Mouse (Mus musculus) 3134 (cell line): ENCODE results near the gene Psma1.

Experiments
- DNase-seq: peaks from one replicate; pipeline ENCODE4 v3.0.0-alpha.2; 2011; ENCODE audit warnings: low spot score; ENCODE audit not compliant: insufficient read length; ENCODE audit errors: extremely low read depth

The Psma1 gene

DNA sequence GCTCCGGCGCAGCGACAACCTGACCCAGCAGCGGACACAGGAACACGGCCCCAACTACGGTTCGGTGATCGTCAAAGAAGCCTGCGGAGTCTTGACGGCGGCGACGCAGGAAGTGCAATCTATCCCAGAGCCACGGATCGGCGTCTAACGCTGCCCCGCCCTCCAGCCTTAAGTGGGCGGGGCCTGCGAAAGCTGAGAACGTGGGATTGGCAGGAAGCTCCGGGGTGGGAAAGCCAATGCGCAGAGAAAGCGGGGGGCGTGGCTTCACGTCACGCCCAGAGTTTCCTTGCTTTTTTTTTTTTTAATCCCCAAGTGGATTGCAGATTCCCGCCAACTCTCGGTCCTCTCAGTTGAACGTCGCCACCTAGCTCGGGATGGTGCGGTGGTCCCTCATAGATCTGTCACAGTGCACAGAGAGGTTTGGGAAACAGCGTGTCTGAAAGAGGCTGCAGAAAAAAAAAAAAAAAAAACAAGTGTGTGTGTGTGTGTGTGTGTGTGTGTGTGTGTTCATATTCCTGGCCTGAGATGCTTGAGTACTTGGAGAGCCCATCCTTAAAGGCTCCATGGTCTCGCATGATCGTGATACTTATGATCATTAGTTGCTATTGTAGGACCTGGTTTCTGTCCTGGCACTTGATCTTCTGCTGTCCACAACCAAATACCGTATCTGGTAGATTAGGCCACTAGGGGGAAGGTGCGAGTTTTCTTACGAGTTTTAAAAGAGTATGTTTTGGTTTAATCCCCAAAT, at the start of gene Psma1:
TSS of gene Psma1 (minus strand) at position 114 of the 748 bp plus-strand sequence.
- peak; percentile 98 for DNase-seq

DNA sequence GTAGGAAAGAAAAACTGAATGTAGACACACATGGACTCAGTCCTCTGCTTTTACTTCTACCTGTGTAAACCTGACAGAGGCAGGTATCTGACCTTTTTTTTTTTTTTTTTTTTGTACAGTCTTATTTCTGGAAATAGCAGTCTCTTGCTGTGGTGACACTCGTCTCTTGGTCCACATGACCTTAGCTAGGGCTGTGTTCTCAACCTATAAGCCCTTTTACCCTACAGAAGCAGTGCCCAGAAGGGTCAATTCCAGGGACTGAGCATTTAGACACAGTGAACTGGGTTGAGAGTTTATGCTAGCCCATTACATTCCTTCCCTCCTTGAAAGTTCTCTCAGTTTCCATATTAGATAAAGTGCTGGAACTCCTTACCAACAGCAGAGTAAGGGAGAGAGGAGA, 47.6 kb upstream of the Psma1 start:
- DNase-seq: no peak

DNA sequence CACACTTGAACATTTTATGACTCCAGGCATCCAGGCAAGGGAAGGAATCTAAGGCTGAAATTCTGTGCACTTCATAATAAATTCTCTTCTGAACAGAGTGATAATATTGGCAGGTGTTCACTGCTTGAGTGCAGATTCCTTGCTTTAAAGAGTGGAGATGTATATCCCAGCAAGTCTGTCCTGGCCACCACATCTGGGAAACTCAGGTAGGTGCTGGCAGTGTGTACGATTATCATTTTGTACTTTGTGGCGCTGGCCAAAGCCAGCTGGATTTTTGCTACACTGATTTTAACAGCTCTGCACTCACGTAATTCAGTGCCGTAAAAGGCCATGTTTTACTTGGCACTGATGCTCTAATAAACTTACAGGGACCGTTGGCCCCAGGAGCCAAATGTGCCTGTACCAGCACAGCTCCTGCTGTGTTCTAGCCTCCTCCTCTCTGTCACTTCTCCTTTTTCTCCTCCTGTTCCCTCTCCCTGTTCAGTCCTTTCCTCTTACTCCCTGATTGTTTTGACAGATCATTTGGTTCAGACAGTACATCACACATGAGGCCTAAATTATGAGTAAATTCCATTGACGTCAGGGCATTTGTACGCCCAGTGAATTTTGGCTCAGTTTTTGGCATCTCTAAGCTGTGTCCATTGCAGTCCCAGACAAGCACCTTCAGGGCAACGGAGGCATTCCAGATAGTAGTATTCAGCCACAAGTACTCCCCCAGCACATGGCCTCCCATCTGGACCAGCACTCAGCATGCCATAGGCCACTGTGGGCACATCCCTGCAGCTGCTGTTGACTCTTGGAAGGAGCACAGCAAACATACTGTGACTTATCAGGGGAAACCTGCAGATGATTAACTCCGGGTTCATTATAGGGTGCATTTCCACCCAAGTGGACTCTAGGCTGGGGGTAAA, 46.9 kb upstream of the Psma1 start:
- DNase-seq: peak; percentile 23

DNA sequence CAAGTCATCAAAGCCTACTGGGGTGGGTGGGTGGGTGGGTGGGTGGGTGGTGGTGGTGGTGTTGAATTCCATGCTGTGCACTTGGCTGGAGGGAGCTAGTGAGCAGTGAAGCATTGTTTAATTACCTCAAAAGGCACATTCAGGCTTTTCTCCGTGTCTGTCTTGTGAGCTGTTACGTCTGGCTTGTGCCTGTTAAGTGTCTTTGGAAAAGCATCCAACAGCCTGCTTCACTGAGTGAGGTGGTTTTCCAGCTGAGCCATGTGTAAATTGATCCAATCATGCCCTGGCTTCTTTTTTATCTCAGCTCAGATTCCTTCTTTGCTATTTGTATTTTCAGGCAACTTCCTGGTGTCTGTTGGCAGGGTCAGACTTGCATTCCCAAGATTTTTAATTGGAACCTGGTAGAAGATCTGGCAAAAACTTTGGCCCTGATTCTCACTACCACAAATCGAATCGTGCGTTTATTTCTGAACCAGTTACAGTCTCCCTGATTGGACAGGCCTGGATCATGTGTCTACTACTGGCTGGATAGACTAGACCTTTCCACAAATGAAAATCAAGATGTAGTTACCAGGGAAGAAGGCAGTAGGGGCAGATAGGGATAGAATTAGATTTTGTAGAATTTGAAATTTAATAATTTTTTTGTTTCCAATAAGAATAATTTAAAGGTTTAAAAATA, 45.9 kb upstream of the Psma1 start:
- DNase-seq: no peak

DNA sequence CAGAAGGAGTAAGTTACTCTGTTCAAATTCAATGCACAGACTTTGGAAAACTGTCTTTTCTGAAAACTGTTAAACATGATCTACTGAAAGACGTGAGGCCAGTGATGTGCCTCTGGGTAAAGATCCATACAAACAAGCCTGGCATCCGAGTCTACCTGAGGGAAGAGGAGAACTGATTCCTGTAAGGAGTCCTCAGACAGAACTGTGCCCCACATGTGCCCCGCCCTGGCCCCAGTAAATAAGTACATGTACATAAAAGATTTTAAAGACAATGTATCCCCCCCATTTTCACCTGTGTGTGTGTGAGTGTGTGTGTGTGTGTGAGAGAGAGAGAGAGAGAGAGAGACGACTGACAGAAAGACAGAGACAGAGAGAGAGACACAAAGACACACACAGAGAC, 42.0 kb upstream of the Psma1 start:
- DNase-seq: no peak

DNA sequence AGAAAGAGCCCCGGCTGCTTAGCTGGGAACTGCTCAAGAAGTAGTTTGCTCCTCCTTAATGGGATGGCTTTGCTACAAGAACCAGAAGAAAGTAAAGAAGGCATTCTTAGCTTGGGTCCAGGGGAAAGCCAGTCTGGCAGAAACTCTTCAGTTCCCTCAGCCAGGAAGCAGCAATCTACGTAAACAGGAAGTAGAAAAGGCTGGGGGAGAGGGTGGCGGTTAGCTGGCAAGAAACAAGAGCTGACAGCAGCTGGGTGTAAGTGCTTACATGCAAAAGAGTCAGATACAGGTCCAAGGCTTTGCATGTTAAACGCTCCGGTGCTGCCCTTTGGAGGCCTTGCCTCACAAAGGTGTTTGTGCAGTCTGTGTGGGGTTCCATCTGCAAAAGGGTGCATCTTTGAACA, 41.5 kb upstream of the Psma1 start:
- DNase-seq: no peak

DNA sequence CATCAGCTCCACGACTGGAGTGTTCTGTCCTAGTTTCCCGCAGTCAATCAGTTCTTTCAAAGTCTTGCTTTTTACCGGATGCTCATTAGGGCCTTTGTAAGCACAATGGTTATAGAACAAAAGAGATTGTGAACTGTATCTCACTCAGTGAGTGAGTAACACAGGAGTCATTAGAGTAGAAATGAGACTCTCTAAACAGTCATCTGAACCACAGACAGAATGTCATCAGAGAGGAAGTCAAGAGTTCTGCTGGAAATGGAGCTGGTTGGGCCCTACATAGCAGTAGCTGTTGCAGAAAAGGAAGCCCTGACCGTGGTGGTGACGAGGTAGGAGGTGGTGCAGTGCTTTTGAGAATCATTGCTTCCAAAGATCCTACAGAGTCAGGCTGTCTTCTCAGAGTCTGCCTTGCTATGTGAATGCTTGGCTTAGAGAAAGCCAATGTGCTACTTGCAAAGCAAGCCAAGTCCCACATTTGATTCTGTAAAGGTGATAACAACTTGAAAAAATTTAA, 40.5 kb upstream of the Psma1 start:
- no peak for DNase-seq

DNA sequence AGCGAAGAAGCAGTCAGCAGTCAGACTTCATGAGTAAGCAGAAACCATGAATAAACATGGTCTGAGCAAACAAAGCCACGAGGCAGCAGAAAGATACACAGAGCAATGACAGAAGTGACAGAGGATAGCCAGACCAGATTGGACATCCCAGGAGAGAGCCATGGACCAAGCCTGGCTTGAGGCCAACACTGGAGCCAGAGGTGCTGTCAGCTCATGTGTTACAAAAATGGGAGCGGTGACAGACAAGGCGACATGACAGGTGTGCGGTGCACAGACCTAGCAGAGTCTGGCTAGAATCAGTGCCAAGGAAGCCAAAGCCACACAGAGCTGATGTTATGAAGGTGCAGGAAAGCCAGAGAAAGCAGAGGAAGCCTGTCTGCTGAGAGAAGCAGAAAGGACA, 35.3 kb upstream of the Psma1 start:
- DNase-seq: no peak

DNA sequence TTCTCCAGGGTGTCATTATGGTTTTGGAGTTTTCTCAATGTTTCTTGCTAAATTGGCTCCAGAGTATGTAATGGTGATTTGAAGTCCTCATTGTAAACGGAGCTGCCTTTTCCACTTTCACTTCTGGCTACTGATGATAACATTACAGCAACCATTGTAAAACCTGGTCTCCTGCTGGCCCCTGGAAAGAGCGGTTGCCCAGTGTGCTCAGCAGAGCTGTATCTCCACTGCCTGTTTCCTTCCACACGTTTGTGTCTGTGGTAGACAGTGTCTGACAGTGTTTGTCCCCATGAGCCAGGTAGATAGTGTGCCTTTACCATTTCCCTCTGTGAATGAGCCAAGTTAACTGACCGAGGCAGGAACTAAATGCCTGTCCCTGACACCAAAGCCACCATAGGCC, 33.1 kb upstream of the Psma1 start:
- no peak for DNase-seq

DNA sequence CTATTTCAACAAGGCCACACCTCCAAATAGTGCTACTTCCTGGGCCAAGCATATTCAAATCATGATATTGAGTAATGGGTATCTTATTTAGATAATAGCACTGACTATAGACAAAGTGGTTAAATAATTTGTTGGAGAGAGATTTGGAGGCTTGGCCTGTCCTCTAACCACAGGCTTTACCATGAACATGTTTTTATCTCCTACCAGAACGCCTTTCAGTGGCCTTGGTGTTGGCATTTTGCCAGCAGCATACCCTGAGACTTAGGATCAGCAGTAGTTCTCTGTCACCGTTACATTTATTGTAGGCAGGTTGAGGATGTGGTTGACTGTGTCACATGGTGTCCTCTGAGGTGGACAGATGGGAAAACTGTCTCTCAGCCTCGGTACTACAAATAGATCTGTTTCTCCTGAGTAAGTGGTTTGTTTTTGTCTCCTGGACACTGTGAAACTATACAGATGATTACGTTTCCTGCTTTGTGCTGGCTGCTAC, 25.4 kb upstream of the Psma1 start:
- no peak for DNase-seq

DNA sequence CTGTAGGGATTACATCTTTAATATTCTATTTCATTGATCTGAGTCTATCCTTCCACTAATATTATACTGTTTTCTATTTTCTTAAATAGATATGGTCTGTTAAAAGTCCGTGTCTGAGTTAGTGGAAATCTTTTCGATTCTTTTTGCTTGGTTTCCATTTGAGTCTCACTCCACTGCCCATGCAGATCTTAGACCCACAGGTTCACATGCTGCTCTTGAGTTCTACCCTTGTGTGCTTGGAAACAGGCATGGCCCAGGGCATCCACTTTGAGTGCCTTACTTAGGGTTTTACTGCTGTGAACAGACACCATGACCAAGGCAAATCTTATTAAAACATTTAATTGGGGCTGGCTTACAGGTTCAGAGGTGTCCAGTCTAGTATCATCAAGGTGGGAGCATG, 24.9 kb upstream of the Psma1 start:
- no peak for DNase-seq

DNA sequence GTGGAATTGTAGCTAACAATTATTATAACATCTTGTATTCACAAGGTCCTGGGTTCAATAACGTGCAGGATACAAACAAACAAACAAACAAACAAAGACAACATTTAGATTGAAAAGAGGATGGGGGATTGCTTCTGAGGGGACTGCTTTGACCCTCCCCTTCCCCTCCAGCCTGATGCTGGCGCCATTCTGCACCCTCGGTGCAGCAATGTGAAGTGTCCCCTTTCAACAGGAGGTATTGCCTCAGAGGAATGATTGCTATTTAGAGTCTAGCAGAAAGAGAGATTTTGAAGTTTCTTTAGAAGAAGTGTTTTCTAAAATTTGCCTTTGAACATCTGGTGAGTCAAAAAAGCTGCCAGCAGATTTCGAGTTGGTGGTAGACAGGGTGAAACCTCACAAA, 23.3 kb upstream of the Psma1 start:
- DNase-seq: no peak

DNA sequence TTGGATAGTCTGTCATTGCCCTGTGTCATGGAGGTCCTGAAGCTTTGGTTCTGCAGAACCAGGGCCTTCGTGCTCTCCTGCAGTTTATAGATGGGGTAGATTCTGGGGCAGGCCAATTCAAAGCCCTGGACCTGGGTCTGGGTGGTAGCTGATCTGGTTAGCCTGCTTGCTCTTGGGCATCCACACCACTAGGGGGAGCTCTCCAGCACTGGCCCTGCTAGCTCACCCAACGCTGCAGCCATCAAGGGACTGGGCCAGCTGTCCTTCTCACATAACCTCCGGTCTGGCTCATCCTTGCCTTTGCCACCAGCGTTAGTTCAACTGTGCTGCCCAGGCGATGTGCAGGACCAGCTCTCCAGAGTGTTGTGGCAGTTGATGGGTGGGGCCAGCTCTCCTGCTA, 18.8 kb upstream of the Psma1 start:
- no peak for DNase-seq

DNA sequence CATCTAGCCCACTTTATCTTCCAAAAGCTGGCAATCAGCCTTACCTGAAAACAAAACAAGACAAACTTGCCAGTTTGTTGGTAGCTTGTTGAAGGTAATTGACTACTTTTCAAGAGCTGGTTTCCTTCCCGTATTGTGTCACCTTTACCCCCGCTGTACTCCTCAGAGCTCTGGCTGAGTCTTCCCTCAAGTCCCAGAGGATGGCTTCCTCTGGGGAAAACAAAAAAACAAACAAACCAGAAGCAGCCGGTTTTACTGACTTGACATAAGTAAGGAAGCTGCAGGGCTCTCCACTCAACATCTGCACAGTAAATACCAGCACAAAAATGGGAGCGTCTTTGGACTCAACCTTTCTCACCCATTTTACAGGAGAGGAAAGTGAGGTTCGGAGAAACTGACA, 18.0 kb upstream of the Psma1 start:
- DNase-seq: no peak

DNA sequence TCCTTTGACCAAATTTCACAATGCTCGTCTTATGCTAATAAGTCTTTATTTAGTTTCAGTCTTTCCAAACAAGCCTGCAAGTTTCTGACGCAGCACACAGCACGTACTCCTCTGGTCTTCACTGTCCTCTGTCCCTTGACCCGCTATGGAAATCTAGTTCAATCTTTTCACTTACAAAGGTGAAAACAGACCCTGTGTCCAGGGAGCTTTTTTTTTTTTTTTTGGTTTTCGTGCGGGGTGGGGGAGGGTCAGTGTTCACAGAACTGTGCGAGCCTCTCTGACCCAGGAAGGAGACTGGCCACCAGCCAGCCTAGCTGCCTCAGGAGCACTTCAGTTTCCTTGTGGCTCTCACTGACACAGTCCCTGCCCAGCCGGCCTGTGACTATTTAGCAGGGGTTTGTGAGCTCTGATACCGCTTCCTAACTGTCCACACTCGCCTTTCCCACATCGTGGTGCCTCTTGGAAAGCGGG, 16.6 kb upstream of the Psma1 start:
- DNase-seq: no peak

DNA sequence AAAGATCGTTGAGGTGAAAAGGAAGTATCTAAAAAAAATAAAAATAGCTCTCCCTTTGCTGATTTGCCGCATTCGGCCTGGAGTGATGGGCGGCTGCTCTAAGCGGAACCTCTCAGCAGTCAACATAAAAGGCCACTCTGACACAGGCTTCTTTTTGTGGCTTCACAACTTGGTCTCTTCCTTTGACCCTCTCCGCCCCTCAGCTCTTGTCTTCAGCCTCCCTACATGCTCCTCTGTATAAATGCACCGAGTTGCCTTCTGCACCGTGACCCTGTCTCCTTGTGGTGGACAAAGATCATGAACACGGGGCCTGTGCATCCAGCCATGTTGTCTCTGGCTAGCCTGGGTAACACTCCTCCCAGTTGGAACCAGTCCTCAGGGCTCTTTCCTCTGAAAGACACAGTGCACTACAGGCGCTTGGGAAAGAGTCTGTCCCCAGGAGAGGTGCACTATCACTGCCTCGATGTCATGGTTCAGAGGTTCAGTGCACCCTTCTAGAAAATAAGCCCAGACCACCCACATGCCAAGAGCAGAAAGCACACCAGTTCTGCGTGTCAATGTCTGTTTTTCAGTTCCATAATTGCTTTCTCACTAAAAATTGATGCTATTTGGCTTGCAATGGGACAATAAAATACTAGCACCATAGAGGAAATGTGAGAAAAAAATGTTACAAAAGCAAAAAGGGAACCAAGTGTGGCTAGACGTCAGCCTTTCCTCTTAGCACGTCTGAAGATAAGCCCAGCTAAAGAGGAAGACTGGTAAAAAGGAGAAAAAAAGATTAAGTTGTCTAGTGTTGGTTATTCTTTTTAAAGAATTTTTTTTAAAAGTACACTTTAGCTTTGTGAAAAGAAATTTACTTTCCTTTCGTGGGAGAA, 15.8 kb upstream of the Psma1 start:
- no peak for DNase-seq

DNA sequence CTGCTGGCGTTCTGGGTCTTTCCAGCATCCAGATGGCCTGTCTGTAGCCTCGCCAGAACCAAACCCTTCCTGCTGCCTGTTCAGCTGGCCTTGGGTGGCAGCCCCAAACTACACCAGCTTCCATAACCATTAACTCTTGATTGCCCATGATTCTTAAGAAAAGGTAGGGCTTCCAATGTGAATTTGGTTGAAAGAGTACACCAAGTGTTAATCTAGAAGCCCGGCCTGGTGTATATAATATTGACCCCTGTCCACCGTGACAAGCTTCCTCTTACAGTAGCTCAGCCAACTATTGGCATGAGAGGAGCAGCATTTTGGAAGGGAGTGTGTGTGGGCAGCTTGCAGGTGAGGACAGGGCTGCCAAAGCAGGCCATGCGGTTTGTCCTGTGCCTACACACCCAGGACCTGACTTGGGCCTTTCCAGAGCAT, 14.2 kb upstream of the Psma1 start:
- DNase-seq: no peak

DNA sequence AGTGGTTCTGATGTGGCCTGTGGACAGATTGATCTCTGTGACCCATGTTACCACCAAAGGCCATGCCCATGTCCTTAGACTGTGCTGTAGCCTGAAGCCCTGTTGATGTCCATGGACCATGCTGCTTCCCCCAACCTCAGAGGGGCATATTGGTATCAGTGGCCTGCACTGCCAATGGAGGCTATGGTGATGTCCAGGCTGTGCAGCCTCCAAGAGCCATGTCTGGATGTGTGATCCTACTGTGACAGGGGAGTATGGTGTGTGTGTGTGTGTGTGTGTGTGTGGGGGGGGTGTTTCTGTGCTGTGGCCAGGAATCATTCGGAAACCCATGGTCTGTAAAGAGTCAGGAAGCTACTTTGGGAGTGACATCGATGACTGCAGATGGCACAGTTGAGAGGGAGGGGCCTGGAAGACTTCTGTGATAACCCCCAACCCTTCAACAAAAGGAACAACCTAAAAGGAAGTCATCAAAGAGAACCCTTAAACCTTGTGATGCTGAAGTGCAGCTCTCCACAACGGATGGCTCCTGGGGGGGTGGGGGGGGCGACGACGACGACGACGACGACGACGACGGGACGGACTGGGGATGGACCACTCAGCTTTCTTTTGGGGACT, 8.5 kb upstream of the Psma1 start:
- DNase-seq: no peak

DNA sequence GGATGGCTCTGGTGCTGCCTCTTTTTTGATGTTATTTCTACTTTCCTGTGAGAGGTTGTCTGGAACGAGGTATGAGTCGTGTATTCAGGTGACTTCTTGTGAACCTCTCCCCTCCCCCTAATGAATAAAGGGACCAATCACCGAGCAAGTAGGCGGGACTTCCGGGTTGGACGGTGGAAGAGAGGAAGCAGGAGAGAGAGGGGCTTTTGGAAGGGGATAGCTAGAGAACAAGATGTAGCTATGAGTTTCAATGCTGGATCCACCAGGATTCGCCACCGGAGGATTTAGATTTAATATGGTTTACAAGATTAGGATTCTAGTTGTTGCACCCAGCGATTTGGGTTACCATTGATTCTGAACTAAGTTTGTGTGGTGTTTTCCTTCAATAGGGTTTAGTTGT, 7.1 kb upstream of the Psma1 start:
- DNase-seq: no peak

DNA sequence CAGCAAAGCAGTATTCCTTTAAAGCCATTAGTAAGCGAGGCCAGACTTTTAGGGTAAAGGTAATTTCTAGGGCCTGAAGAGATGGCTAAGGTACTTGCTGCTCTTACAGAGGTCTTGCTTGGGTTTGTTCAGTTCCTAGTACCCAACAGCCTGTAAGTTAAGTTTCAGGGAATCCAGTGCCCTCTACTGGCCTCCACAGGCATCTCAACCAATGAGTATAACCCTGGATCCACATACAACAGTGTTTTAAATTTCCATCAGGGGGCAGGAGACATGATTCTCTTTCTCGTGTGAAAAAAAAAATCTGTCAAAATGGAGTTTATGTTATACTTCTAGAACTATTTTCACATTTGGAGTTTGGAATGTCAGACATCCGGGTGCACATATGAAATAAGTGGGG, 5.8 kb upstream of the Psma1 start:
- no peak for DNase-seq
